Mouse (Mus musculus) midbrain, embryonic 15.5 days (tissue): ENCODE measurements at regions not wholly inside any gene's neighbourhood (a gene's known extent, or its start where the extent isn't known, plus 50 kb on each side); places are given as distances from the start of the nearest gene placed in this dataset.

ENCODE experiments used
- ATAC-seq: fragments of 200-750 bp; cut with Nextera tagmentation; replicated peaks from 2 replicates; pipeline ENCODE4 v1.8.0; 2017; ENCODE audit warnings: moderate TSS enrichment
- H3K27ac ChIP-seq: fragments of 300-500 bp; sonication (generic); 2 replicates; pipeline ENCODE4 v1.5.1; 2015; ENCODE audit warnings: mild to moderate bottlenecking, inconsistent platforms
- H3K27me3 ChIP-seq: fragments of 300-500 bp; sonication (generic); replicated peaks from 2 replicates; pipeline ENCODE4 v1.6.1; 2015; ENCODE audit warnings: inconsistent platforms
- H3K36me3 ChIP-seq: fragments of 300-500 bp; sonication (generic); replicated peaks from 2 replicates; pipeline ENCODE4 v1.6.1; 2015; ENCODE audit warnings: inconsistent platforms
- H3K4me1 ChIP-seq: fragments of 300-500 bp; sonication (generic); 2 replicates; pipeline ENCODE4 v1.6.1; 2015; ENCODE audit warnings: inconsistent platforms
- H3K4me2 ChIP-seq: fragments of 300-500 bp; sonication (generic); 2 replicates; pipeline ENCODE4 v1.6.1; 2015; ENCODE audit warnings: inconsistent platforms, mild to moderate bottlenecking, moderate library complexity
- H3K4me3 ChIP-seq: fragments of 300-500 bp; sonication (generic); 2 replicates; pipeline ENCODE4 v1.5.1; 2015; ENCODE audit warnings: mild to moderate bottlenecking, inconsistent platforms
- H3K9ac ChIP-seq: fragments of 300-500 bp; sonication (generic); 2 replicates; pipeline ENCODE4 v1.6.1; 2015; ENCODE audit warnings: mild to moderate bottlenecking, inconsistent platforms
- H3K9me3 ChIP-seq: fragments of 300-500 bp; sonication (generic); 2 replicates; pipeline ENCODE4 v1.6.1; 2016; ENCODE audit warnings: inconsistent platforms
- WGBS: fragments of 180-500 bp; shearing (Covaris S2); methylation state at CpG from one replicate; pipeline ENCODE4 v1.1.7; 2015; ENCODE audit warnings: mixed read lengths; 5-methylcytosine and 5-hydroxymethylcytosine counted together

DNA sequence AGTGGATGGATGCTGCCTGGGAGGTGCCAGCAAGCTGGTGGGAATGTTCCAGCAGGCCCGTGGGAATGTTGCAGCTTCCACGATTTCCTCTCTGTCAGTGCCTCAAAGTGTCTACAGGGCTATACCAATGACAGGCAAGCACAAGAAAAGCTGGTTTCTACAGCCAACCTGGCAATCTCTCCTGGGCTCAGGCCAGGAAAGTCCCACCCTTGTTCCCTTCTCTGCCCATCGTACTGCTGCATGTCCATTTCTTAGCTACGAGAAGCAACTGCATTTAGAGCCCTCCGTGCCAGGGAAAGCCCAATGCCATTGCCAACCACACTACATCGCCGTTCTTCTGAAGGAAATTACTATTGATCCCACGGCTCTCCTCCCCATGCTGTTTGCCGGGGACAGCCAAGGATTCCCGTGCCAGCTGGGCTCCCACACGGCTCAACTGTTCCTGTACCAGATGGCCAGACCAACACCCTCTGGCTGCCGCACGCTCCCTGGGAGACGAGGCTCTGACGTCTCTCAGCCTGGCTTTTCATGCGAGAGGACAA lies 359.7 kb downstream of the Bcor start:
- Histone ChIP-seq H3K4me2 (no peak overlapping the region), H3K27ac (no peak overlapping the region), H3K4me1 (peaks cover 10% of the 10 kb centered on the region), H3K36me3 (no peaks in the 10 kb centered on the region), H3K9ac (no peak overlapping the region), H3K27me3 (no peaks in the 10 kb centered on the region), H3K4me3 (no peak overlapping the region), H3K9me3 (no peaks in the 10 kb centered on the region)
- WGBS: 52% methylated on average over 16 of the region's 16 CpGs
- ATAC-seq: no peak; the same call in 1 of the 2 replicates

GRCm38 (mm10) chrX:11801208-11801607 lies 358.9 kb downstream of the Bcor start:
- no peaks in the 10 kb centered on the region for H3K27me3 ChIP-seq
- H3K9ac ChIP-seq: no peak overlapping the region
- 57% methylated on average over 3 of the region's 3 CpGs for WGBS
- H3K9me3 ChIP-seq: no peaks in the 10 kb centered on the region
- H3K4me1 ChIP-seq: peaks cover 10% of the 10 kb centered on the region
- no peak overlapping the region for H3K27ac ChIP-seq
- H3K4me2 ChIP-seq: no peak overlapping the region
- H3K36me3 ChIP-seq: no peaks in the 10 kb centered on the region
- no peak for ATAC-seq
- no peak overlapping the region for H3K4me3 ChIP-seq

DNA sequence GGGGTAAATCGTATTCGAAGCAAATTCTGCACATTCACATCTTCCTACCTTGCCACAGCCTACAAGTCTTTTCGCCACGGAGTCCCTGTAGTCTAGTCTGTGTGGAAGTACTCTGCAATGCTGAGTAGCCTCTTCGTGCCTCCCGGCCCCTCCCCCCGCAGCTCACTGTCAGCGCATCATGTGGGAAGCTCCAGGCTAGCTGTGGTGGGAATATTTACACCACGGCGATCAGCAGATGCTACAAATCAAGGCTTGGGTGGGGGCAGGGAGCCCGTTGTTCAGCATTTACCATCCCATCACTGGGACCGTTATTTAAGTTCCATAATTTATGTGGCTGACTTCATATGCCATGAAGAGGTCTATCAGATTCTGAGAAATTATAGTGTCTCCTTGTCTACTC lies 358.5 kb downstream of the Bcor start:
- 50% methylated on average over 12 of the region's 12 CpGs for WGBS
- Histone ChIP-seq H3K9me3 (no peaks in the 10 kb centered on the region), H3K4me3 (no peak overlapping the region), H3K9ac (no peak overlapping the region), H3K4me1 (peaks cover 14% of the 10 kb centered on the region), H3K36me3 (no peaks in the 10 kb centered on the region), H3K4me2 (no peak overlapping the region), H3K27me3 (peaks cover 3% of the 10 kb centered on the region; the same call in 1 of the 2 replicates), H3K27ac (no peak overlapping the region)
- no peak for ATAC-seq

DNA sequence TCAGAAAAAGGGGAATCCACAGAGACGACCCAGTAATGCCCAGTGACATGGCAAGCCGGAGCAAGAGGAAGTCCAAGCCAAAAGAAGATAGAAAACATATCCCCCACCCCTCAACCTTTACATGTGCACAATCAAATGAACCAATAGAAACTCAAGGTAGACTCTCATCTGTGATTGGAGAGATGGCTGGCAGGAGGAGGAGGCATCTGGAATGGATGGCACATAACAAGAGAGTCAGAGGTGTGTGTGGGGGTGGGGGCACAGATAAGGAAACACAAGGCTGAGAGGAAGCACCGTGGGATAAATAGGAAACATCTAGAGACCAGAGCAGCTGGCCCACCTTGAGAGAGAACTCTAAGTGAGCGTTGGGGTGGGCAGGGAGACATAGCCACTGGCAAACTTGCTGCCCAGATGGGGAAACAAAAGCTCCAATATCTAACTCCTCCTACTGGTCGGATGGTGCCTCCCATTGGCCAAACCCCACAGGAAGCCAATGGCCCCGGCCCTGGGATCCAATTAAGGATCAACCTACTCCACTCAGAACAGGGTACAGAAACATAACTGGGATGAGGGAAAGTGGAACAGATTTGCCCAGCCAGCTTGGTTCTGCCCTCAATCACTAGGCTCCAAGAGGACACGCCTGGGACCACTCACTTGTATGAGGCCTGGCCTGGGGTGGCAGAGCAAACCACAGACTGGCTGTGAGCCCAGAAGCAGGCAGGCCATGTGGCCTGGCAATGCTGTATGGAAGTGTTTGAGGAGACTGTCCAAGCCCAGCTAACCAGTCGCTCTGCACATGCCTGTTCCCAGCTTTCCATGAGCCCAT lies 357.9 kb downstream of the Bcor start:
- Histone ChIP-seq H3K9me3 (no peaks in the 10 kb centered on the region), H3K4me1 (peaks cover 14% of the 10 kb centered on the region), H3K36me3 (no peaks in the 10 kb centered on the region), H3K27me3 (peaks cover 8% of the 10 kb centered on the region; the same call in 1 of the 2 replicates), H3K9ac (no peak overlapping the region), H3K27ac (no peak overlapping the region), H3K4me2 (no peak overlapping the region), H3K4me3 (no peak overlapping the region)
- ATAC-seq: no peak
- 56% methylated on average over 8 of the region's 8 CpGs for WGBS

- H3K27ac ChIP-seq: no peak overlapping the region
- no peak overlapping the region for H3K4me2 ChIP-seq
- H3K9me3 ChIP-seq: no peaks in the 10 kb centered on the region
- WGBS: 20% methylated on average over 9 of the region's 9 CpGs
- no peak overlapping the region for H3K9ac ChIP-seq
- H3K36me3 ChIP-seq: no peaks in the 10 kb centered on the region
- H3K4me1 ChIP-seq: peaks cover 14% of the 10 kb centered on the region
- peaks cover 10% of the 10 kb centered on the region; the same call in 1 of the 2 replicates for H3K27me3 ChIP-seq
- no peak for ATAC-seq
- H3K4me3 ChIP-seq: no peak overlapping the region
These were observed 356.9 kb downstream of the Bcor start for GRCm38 (mm10) chrX:11803239-11803638.

DNA sequence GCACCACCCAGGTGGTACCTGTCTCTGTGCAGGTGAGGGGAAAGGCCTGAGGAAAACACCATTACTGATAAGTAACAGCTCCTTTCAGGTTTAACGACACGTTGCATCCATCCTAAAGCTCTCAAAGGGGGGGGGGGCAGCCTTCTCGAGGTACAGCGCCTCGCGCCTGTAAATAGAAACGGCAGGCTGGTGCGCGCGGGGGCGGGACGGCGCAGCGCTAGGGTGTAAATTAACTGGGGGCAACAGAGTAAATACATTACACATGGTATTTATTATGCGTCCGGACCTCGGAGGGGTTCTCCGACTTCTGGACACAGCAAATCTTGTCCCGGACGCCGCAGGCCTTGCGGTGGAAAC lies 353.3 kb downstream of the Bcor start:
- Histone ChIP-seq H3K4me2 (peak overlapping the region; percentile 64), H3K9me3 (no peaks in the 10 kb centered on the region), H3K36me3 (no peaks in the 10 kb centered on the region), H3K27ac (peak overlapping the region; percentile 82), H3K9ac (peak overlapping the region; percentile 50), H3K4me3 (peak overlapping the region; percentile 41), H3K4me1 (peaks cover 14% of the 10 kb centered on the region), H3K27me3 (peaks cover 16% of the 10 kb centered on the region; the same call in 1 of the 2 replicates)
- ATAC-seq: peak; percentile 18; the same call in 1 of the 2 replicates
- WGBS: 11% methylated on average over 22 of the region's 22 CpGs

GRCm38 (mm10) chrX:11807253-11807882 lies 352.8 kb downstream of the Bcor start:
- H3K4me2 ChIP-seq: peak overlapping the region; percentile 64
- H3K27ac ChIP-seq: peak overlapping the region; percentile 82
- no peaks in the 10 kb centered on the region for H3K9me3 ChIP-seq
- WGBS: 6% methylated on average over 57 of the region's 71 CpGs
- peaks cover 16% of the 10 kb centered on the region; the same call in 1 of the 2 replicates for H3K27me3 ChIP-seq
- peaks cover 14% of the 10 kb centered on the region for H3K4me1 ChIP-seq
- peak overlapping the region; percentile 41 for H3K4me3 ChIP-seq
- no peaks in the 10 kb centered on the region for H3K36me3 ChIP-seq
- peak overlapping the region; percentile 50 for H3K9ac ChIP-seq
- ATAC-seq: peak; percentile 69

- Histone ChIP-seq H3K27me3 (peaks cover 16% of the 10 kb centered on the region; the same call in 1 of the 2 replicates), H3K36me3 (no peaks in the 10 kb centered on the region), H3K4me1 (peaks cover 14% of the 10 kb centered on the region), H3K4me2 (peak overlapping the region; percentile 64), H3K9ac (peak overlapping the region; percentile 50; the same call in 1 of the 2 replicates), H3K4me3 (peak overlapping the region; percentile 41), H3K9me3 (no peaks in the 10 kb centered on the region), H3K27ac (peak overlapping the region; percentile 82)
- WGBS: 16% methylated on average over 9 of the region's 9 CpGs
- ATAC-seq: no peak; the same call in 1 of the 2 replicates
These were observed 352.3 kb downstream of the Bcor start for GRCm38 (mm10) chrX:11807883-11808262.

GRCm38 (mm10) chrX:11808911-11809310 lies 351.2 kb downstream of the Bcor start:
- Histone ChIP-seq H3K4me1 (peaks cover 8% of the 10 kb centered on the region), H3K9me3 (no peaks in the 10 kb centered on the region), H3K4me3 (no peak overlapping the region), H3K27me3 (peaks cover 16% of the 10 kb centered on the region; the same call in 1 of the 2 replicates), H3K9ac (no peak overlapping the region), H3K27ac (no peak overlapping the region), H3K36me3 (no peaks in the 10 kb centered on the region), H3K4me2 (no peak overlapping the region)
- 65% methylated on average over 8 of the region's 8 CpGs for WGBS
- ATAC-seq: no peak

GRCm38 (mm10) chrX:11814861-11815260 lies 345.3 kb downstream of the Bcor start:
- H3K36me3 ChIP-seq: no peaks in the 10 kb centered on the region
- no peaks in the 10 kb centered on the region for H3K4me1 ChIP-seq
- H3K27me3 ChIP-seq: no peaks in the 10 kb centered on the region; the same call in 1 of the 2 replicates
- ATAC-seq: 0 out of 2 replicates have a peak, but pooled peaks have one; percentile 48
- 44% methylated on average over 9 of the region's 9 CpGs for whole genome bisulfite sequencing
- no peak overlapping the region for H3K4me2 ChIP-seq
- H3K9me3 ChIP-seq: no peaks in the 10 kb centered on the region
- H3K27ac ChIP-seq: no peak overlapping the region
- no peak overlapping the region for H3K4me3 ChIP-seq
- no peak overlapping the region for H3K9ac ChIP-seq

DNA sequence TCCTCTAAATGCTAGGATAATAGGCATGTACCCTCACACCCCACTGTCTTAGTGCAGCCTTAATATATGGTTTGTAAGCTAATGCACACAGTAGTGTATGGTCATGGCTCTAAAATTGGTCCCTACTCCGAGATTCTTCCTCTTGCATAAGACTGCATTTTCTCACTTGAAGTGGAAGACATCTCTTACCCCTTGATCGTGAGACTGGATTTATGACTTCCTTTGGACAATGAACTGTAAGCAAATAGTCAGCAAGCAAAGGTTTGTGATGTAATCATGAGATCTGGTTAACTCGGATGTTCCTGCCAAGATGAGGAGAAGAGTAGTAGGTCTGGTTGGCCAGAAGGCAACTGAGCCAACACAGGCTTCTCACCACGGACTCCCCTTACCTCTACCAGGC lies 344.3 kb downstream of the Bcor start:
- H3K9me3 ChIP-seq: no peaks in the 10 kb centered on the region
- 85% methylated on average over 4 of the region's 4 CpGs for whole genome bisulfite sequencing
- no peaks in the 10 kb centered on the region for H3K4me1 ChIP-seq
- H3K36me3 ChIP-seq: no peaks in the 10 kb centered on the region
- no peak overlapping the region for H3K9ac ChIP-seq
- no peaks in the 10 kb centered on the region; the same call in 1 of the 2 replicates for H3K27me3 ChIP-seq
- no peak overlapping the region for H3K4me2 ChIP-seq
- H3K4me3 ChIP-seq: no peak overlapping the region
- no peak for ATAC-seq
- H3K27ac ChIP-seq: no peak overlapping the region

- WGBS: 96% methylated on average over 3 of the region's 3 CpGs
- H3K4me1 ChIP-seq: no peaks in the 10 kb centered on the region; the same call in 1 of the 2 replicates
- H3K27me3 ChIP-seq: no peaks in the 10 kb centered on the region; the same call in 1 of the 2 replicates
- ATAC-seq: no peak
- no peak overlapping the region for H3K9ac ChIP-seq
- H3K27ac ChIP-seq: no peak overlapping the region
- H3K4me2 ChIP-seq: no peak overlapping the region
- H3K4me3 ChIP-seq: no peak overlapping the region
- no peaks in the 10 kb centered on the region for H3K36me3 ChIP-seq
- H3K9me3 ChIP-seq: no peaks in the 10 kb centered on the region
These were observed 341.5 kb downstream of the Bcor start for GRCm38 (mm10) chrX:11818634-11819033.
